Mouse (Mus musculus): ENCODE measurements around the gene Ackr4.

Ackr4 gene

DNA sequence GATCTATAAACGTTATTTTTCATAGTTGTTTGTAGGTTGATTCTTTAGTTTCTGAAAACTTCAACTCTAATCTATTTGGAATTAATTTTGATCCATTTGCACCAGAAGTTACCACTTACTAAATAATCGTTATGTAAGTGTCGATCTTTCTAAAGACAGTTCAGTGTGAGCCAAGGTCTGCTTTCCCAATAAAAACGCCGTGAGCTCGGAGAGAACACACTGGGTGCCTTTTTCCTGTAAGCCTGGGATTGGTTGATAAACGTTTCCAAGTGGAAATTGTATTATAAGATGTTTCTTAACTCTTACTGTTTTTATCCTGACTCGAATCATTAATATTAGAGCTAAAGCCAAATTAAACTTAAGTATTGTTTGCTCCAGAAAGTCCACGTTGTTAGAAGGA, 19.8 kb downstream of the Ackr4 start:
- no peak for DNase-seq (ENCODE audit: low spot score)

- no peak for DNase-seq (ENCODE audit: low spot score)
Measured at GRCm38 (mm10) chr9:104104986-104105385, 21.7 kb downstream of the Ackr4 start.

DNA sequence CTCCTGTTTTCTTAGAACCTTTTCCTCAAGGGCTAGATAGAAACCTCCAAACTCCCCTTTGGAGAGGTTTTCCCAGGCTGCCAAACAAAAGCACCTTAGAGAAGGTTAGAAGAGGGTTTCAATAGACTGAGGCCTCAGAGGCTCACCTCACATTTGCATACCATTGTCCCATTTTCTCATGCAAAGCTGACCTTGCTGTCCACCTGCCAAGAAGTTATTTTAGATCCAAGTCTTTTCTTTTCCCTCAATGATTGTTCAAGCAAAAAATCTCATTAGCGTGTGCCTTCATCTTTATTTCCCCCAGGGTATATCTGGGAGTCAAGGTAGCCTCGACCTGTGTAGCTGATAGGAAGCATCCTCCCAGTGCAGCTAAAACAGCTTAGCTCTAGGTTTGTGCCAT, 23.8 kb downstream of the Ackr4 start:
- DNase-seq (ENCODE audit: low spot score), result no peak

DNA sequence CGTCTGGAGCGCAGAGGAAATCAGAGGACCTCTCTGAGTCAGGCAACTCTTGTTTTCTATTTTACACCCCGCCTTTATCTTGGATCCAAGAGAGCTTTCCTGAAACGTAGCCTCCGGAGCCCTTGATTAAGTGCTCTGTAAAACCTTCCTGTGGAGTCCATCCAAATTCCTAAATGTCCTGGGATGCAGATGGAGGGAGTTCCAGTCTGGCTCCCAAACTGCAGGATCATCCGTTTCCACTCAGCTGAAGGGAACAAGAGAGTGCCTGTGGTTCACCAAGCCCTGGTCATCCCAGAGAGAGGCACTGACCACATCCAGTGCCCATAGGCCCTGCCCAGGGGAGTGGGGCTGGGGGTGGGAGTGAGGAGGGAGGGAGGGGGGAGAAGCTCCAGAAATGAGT, 24.4 kb downstream of the Ackr4 start:
- DNase-seq (ENCODE audit: low spot score), result peak; percentile 20

DNA sequence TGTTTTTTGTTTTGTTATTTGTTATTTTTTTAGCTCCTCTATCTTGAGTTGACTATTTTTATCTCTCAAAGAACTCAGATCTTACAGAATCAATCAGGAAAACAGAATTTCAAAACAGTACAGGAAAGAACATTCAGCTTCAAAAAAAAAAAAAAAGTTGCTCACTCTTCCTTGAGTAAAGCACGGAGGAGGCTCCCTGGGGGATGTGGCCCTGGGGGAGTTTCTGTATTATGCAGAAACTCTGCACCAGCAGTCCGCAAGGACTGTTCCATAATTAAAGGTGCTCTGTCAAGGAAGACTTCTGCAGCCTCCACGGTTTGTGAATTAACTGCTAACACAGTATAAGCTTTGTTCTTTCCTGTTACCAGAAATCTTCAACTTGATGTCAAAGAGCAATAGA, 25.3 kb downstream of the Ackr4 start:
- DNase-seq (ENCODE audit: low spot score), result no peak

- DNase-seq (ENCODE audit: low spot score), result no peak
Measured at GRCm38 (mm10) chr9:104100822-104101221, 25.9 kb downstream of the Ackr4 start.

DNA sequence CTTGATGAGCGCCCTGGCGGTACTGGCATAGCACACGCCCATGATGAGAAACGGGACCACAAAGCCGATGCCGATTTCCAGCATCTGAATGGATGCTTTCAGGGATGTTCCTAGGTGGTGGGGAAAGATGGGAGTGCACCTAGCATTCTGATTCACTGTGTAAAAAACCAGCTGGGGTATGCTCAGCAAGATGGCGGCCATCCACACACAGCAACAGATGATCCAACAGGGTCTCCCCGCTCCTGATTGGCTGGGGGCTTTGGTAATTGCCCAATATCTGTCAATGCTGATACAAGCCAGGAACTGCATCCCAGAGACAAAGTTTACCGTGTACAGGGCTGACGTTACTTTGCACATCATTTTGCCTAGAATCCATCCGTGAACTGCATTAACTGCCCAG, 27.7 kb downstream of the Ackr4 start:
- DNase-seq (ENCODE audit: low spot score), result no peak

- DNase-seq (ENCODE audit: low spot score), result no peak
Measured at GRCm38 (mm10) chr9:104098256-104098655, 28.5 kb downstream of the Ackr4 start.

GRCm38 (mm10) chr9:104092945-104093344, 33.8 kb downstream of the Ackr4 start:
- DNase-seq (ENCODE audit: low spot score), result no peak

DNA sequence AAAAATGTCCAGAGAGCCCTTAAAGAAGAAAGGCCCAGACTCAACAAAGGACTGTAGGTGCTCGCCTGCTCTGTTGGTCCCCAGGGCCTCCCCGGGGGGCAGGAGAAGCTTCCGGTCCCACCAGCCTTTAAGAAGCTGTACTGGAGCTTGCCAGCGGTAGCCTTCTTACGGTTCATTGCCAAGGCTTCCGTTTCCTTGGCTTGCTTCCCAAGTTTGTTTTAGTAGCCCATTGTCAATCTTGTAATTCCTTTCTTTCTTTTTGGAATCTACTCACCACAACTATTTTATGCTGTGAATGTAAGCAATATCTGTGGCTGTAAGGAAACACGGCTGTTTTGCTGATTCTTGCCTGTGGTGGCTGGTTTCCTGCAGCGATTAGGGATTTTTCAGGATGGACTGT, 38.2 kb downstream of the Ackr4 start:
- no peak for DNase-seq (ENCODE audit: low spot score)

GRCm38 (mm10) chr9:104085730-104086429, 40.9 kb downstream of the Ackr4 start:
- peak; percentile 62 for DNase-seq (ENCODE audit: low spot score)

DNA sequence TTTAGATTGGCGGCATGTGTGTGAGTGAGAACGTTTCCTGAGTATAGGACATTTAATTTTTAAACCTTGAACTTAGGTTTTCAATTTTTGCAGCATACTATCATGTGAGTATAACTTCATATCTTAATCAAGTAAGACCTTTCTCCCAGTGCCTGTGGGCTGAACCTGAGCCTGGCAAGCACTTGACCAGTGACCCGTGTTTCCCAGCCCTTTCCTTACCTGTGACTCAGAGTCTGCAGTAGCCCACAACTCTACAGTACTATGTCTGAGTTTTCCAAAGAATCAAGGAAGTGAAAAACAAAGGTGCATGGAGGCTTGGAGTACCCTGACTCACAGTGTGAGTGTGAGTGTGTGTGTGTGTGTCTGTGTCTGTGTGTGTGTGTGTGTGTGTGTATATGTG, 46.7 kb downstream of the Ackr4 start:
- no peak for DNase-seq (ENCODE audit: low spot score)

- DNase-seq (ENCODE audit: low spot score), result peak; percentile 65
Measured at GRCm38 (mm10) chr9:104079379-104079778, 47.4 kb downstream of the Ackr4 start.

- no peak for DNase-seq (ENCODE audit: low spot score)
Measured at GRCm38 (mm10) chr9:104078780-104079179, 48.0 kb downstream of the Ackr4 start.

DNA sequence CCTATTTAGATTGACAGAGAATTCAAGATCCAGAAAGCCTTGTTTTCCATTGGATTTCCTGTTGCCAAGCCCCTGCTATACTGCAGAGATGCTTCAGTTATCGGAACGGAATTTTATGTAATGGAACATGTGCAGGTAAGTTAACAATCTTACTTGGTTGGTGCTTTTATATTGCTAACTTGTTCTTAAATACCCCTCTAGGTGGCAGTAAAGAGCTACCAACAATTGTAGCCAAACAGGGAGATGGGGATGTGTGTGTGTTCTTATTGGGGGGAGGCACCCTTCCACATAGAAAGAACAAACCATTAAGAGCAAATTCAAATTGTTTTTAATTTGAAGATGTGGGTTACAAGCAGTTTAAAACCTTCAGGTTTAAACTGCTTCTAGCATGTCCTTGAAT, 50.9 kb downstream of the Ackr4 start:
- no peak for DNase-seq (ENCODE audit: low spot score)

GRCm38 (mm10) chr9:104070863-104071604, 55.7 kb downstream of the Ackr4 start:
- DNase-seq (ENCODE audit: low spot score), result no peak

- no peak for DNase-seq (ENCODE audit: low spot score)
Measured at GRCm38 (mm10) chr9:104070241-104070640, 56.5 kb downstream of the Ackr4 start.

DNA sequence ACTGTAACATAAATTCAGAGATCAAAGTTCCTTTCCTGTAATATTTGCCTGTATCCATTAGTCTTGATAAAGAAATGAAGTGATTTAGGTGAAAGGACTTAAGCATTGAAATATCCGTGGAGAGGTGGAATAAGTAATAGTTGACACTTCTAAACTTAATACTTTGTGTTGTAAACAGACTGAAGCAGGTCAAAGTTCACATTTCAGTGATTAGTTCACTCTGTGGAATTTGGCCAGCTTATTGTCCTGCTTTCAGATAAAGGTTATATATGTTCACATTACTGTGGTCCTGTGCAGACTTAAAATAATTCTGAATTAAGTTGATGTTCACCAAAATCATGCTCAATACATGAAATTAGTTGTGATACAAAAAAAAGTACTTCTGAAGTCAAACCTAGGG, 62.2 kb downstream of the Ackr4 start:
- no peak for DNase-seq (ENCODE audit: low spot score)

GRCm38 (mm10) chr9:104063244-104063961, 63.3 kb downstream of the Ackr4 start, which contains the start of gene Acad11:
TSS of gene Acad11 (plus strand) at chr9:104063377.
- peak; percentile 80 for DNase-seq (ENCODE audit: low spot score)

GRCm38 (mm10) chr9:104062430-104063243, 64.1 kb downstream of the Ackr4 start, which contains the start of gene Uba5:
TSS of gene Uba5 (minus strand) at chr9:104063134.
- DNase-seq (ENCODE audit: low spot score), result peak; percentile 78

DNA sequence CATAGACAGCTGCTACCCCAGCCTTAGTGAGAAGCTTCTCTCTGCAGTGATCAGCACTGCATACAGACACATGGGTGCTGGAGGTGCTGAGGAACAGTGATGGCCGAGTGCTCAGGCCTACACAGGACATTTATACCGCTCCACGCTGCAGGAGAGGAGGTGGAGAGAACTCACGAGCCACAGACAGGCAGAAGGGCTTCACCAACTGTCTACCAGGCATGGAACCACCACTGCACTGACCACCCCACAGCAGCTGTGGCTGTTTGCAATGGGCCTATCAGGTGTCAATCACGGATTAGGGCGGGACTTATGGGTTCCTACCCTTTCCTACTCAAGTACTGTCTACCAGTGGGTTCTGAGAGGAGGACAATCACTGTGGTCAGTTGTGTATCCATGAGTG, 75.7 kb downstream of the Ackr4 start:
- DNase-seq (ENCODE audit: low spot score), result no peak

DNA sequence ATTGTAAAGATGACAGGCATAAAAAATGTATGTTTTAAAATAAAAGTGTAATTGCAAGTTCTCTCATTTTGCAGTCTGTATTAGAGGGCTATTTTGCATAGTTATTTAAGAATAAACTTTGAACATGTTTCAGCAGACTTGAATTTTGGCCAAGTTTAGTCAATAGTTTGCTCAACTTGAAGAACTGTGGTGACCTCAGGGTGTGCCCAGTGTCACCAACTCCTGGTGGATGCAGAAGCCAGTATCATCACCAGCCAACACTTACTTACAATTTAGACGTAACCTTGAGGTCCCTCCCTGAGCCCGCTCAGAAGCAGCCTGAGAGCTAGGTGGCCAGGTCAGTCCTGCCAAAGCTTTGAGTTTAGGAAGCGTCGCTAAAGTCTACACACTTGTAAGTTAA, 83.1 kb downstream of the Ackr4 start:
- DNase-seq (ENCODE audit: low spot score), result no peak

Data from urinary bladder, postnatal 14 days (tissue).